Mouse (Mus musculus) kidney, adult 2 months (tissue): ENCODE measurements at regions not wholly inside any gene's neighbourhood (a gene's known extent, or its start where the extent isn't known, plus 50 kb on each side); places are given as distances from the start of the nearest gene placed in this dataset.
"Not testable (repeated sequence)": the region's sequence is repeated elsewhere in the genome, so short reads cannot be mapped to it uniquely, and the experiment has no call there.

Experiments
- DNase-seq: peaks from one replicate; pipeline ENCODE4 v3.0.0; 2021
- H3K27ac ChIP-seq: fragments of 200-500 bp; 2 replicates; pipeline ENCODE4 v1.5.1; 2012; ENCODE audit warnings: low read depth, low read length, control low read depth, inconsistent platforms; ENCODE audit not compliant: insufficient read depth
- H3K27me3 ChIP-seq: fragments of 200-500 bp; replicated peaks from 2 replicates; pipeline ENCODE4 v1.6.1; 2012; ENCODE audit warnings: mild to moderate bottlenecking, moderate library complexity, low read length, inconsistent platforms; ENCODE audit not compliant: control insufficient read depth, insufficient read depth
- H3K36me3 ChIP-seq: fragments of 200-500 bp; 2 replicates; pipeline ENCODE4 v1.6.1; 2012; ENCODE audit warnings: mild to moderate bottlenecking, moderate library complexity, low read length, inconsistent platforms; ENCODE audit not compliant: control insufficient read depth, insufficient read depth
- H3K4me1 ChIP-seq: fragments of 200-500 bp; 2 replicates; pipeline ENCODE4 v1.6.1; 2011; ENCODE audit warnings: low read length; ENCODE audit not compliant: control insufficient read depth, insufficient read depth
- H3K4me3 ChIP-seq: fragments of 200-500 bp; 2 replicates; pipeline ENCODE4 v1.5.1; 2011; ENCODE audit warnings: mild to moderate bottlenecking, low read depth, low read length, control low read depth; ENCODE audit not compliant: insufficient read depth
- CTCF ChIP-seq: fragments of 200-500 bp; conservative IDR thresholded peaks from 2 replicates; pipeline ENCODE4 v1.5.1; 2011; ENCODE audit warnings: low read depth, mild to moderate bottlenecking, control low read depth, low read length, moderate library complexity, mixed read lengths; ENCODE audit not compliant: insufficient read depth, insufficient read length
- POLR2A ChIP-seq: fragments of 200-500 bp; IDR thresholded peaks from one replicate; pipeline ENCODE4 v1.6.1; 2011; ENCODE audit warnings: low read depth, low read length, control low read depth
- WGBS: fragments of 180-500 bp; shearing (Covaris S2); methylation state at CpG from one replicate; pipeline ENCODE4 v1.1.7; 2018; 5-methylcytosine and 5-hydroxymethylcytosine counted together

DNA sequence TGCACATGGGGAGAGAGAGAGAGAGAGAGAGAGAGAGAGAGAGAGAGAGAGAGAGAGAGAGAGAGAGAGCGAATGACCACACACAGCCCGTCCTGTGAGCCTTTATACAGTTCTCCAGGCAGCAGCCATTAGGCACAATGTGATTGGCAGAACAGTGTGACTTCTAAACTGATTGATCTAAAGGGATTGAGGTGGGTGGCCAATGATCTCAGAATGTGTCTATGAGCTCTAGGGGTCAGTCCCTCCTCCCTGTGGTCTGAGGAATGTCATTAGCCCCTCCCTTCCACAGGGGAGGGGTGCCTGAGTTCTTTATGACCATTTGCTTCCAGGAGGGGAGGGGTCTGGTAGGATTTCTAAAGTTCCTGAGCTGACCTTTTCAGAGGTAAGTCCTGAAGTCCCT lies 62.1 kb downstream of the Duxbl3 start:
- 88% methylated on average over 2 of the region's 2 CpGs for WGBS

DNA sequence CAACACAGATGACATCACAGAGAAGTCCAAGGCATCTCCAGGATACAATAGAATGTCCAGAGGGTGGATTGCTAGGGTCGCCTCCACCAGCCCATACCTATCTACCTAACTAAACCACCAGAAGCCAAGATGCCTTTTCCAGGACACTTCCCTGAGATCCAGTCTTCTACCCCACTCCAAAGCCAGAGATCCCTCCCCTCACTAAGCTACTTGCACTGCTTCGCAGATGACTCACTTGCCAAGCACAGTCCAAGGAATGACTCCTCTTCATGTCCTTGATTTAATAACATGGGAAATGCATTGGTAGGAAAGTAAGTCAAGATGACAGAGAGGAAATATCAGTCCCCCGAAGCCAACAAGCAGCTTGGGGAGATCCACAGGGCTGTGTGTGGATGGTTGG lies 63.0 kb downstream of the Duxbl3 start:
- H3K36me3 ChIP-seq: no peaks in the 10 kb centered on the region
- no peak for TF ChIP-seq POLR2A
- no peak for TF ChIP-seq CTCF
- H3K4me3 ChIP-seq: no peak overlapping the region
- no peak overlapping the region for H3K27ac ChIP-seq
- no peaks in the 10 kb centered on the region for H3K4me1 ChIP-seq
- WGBS: 82% methylated on average over 3 of the region's 3 CpGs
- no peak for DNase-seq
- no peaks in the 10 kb centered on the region for H3K27me3 ChIP-seq

More for the DNA sequence above, 62.1 kb downstream of the Duxbl3 start:
- not testable (repeated sequence) for H3K36me3 ChIP-seq, H3K27me3 ChIP-seq, DNase-seq, H3K4me1 ChIP-seq, H3K4me3 ChIP-seq, H3K27ac ChIP-seq

DNA sequence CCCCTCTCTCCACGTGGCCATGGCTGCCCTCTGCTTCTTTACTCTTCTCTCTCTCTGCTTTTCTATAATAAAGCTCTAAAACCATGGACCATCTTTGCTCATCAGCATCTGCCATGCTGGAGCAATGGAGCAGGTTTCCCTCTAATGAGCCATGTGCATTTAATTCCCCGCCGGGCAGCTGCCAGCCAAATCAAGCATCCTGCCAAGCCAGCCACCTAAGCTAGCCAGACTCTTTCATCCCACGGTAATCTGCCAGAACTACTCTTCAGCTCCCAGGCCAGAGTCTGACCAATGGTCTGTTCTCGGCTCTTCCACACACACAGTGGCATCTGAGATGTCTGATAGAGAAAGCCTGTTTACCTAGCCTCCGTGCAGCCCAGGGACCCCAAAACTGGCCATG lies 70.8 kb downstream of the Duxbl3 start:
- H3K27me3 ChIP-seq: no peaks in the 10 kb centered on the region
- TF ChIP-seq CTCF: no peak
- H3K4me3 ChIP-seq: no peak overlapping the region
- no peaks in the 10 kb centered on the region for H3K4me1 ChIP-seq
- no peak for DNase-seq
- H3K36me3 ChIP-seq: no peaks in the 10 kb centered on the region
- H3K27ac ChIP-seq: no peak overlapping the region
- WGBS: 69% methylated on average over 6 of the region's 6 CpGs

DNA sequence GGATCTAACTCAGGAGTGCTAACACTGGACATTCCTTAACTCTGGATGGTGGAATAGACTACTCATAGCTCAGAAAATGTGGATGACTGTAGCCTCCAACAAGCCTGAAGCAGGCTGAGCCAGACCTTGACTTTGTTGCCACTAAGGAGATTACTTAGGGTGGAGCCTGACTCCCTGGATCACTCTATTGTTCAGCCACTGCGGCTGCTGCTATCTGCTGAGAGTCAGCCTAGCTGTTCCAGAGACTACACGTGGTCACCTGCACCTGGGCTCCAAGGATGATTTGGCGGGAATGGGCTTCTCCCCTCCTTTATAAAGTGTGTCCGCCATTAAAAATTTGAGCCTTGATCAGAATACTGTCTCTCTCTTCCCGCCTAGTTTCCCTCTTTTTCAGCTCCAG lies 83.3 kb downstream of the Duxbl3 start:
- H3K4me1 ChIP-seq: no peaks in the 10 kb centered on the region
- TF ChIP-seq POLR2A: no peak
- TF ChIP-seq CTCF: no peak
- H3K36me3 ChIP-seq: no peaks in the 10 kb centered on the region
- no peak overlapping the region for H3K4me3 ChIP-seq
- DNase-seq: no peak
- H3K27me3 ChIP-seq: no peaks in the 10 kb centered on the region
- 88% methylated on average over 5 of the region's 5 CpGs for WGBS
- H3K27ac ChIP-seq: no peak overlapping the region

DNA sequence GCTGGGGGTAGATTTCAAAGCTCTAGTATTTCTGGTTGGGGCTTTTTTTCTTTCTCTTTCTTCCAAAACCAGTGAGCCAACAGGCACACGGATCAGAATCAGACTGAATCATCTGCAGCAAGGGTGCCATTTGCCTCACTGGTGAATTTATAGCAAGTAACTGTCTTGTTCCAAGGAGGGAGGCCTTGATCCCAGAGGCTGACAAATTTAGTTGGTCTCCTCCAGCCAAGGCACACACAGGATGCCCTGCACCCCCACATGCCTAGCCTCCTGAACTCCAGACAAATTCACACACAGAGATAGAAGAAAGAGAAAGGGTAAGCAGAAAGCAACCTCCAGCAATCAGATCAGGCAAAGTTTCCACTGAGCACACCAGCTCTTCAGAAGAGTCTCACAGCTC lies 87.5 kb downstream of the Duxbl3 start:
- Histone ChIP-seq H3K27me3 (no peaks in the 10 kb centered on the region), H3K27ac (no peak overlapping the region), H3K4me1 (no peaks in the 10 kb centered on the region), H3K36me3 (no peaks in the 10 kb centered on the region), H3K4me3 (no peak overlapping the region)
- DNase-seq: no peak
- TF ChIP-seq POLR2A: no peak
- TF ChIP-seq CTCF: no peak
- WGBS: 77% methylated on average over 1 of the region's 1 CpGs

DNA sequence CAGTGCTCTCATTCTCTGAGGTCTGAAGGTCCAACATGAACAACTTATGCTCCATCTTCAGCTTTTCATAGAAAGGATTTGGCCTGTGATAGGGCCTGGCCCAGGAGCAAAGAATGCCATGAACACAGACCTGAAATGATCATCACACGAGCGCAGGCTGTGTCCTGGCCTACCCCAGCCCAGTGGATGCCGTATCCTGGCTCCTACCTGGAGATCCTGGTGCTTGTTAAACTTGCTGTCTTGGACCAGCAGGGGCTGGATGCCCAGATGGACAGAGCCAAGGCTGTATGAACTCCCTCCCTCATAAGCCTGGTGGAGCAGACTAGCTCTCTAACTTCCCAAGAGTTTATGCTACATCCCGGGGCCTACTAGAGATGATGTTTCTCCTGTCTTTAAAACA lies 89.5 kb downstream of the Duxbl3 start:
- Histone ChIP-seq H3K27me3 (no peaks in the 10 kb centered on the region), H3K4me3 (no peak overlapping the region), H3K4me1 (no peaks in the 10 kb centered on the region), H3K36me3 (no peaks in the 10 kb centered on the region), H3K27ac (no peak overlapping the region)
- whole genome bisulfite sequencing: 97% methylated on average over 4 of the region's 4 CpGs
- no peak for DNase-seq
- TF ChIP-seq CTCF: no peak
- no peak for TF ChIP-seq POLR2A

DNA sequence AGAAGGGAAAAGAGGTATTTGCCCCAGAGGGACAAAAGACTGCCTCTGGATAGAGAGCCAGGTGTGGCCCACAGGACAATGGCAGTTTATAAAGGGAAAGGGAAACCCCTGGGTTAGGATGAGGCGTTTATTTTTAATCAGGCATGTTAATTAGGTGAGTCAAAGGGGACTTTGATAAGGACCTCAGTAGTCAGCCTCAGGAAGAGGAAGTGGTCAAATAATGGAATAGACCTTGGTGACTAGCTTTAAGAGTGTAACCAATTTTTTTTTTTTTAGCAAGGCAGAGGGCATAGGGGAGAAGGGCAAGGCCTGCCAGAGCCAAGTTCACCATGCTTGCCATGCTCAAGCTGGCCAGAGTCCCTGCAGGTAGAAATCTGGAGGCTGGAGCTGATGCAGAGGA lies 95.2 kb downstream of the Duxbl3 start:
- WGBS: 44% methylated on average over 1 of the region's 1 CpGs
- Histone ChIP-seq H3K36me3 (no peaks in the 10 kb centered on the region), H3K4me1 (no peaks in the 10 kb centered on the region), H3K4me3 (no peak overlapping the region), H3K27ac (no peak overlapping the region), H3K27me3 (no peaks in the 10 kb centered on the region)
- no peak for TF ChIP-seq CTCF
- TF ChIP-seq POLR2A: no peak
- DNase-seq: no peak

DNA sequence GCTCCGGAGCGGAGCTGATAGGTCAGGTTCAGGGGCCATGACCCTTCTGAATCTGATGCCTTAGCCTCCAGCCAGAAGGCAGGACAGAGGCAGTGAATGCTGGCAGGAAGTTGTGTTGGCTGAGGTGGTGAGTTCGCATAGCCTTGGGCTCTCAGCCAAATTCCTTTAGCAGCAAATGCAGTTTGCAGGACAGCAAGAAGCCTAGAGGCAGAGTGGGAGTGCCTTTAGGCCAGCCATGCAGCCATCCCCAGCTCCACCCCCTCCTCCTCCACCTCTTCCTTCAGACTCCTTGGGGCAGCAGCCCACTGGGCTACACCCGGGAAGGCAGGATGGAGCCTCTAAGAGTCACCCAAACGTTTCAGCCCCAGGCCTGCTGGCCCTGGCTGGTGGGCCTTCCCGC lies 99.5 kb downstream of the Duxbl3 start:
- peak; percentile 44 for DNase-seq
- no peaks in the 10 kb centered on the region for H3K36me3 ChIP-seq
- TF ChIP-seq POLR2A (no peak), CTCF (no peak)
- no peaks in the 10 kb centered on the region for H3K27me3 ChIP-seq
- no peak overlapping the region for H3K4me3 ChIP-seq
- H3K4me1 ChIP-seq: no peaks in the 10 kb centered on the region
- no peak overlapping the region for H3K27ac ChIP-seq
- WGBS: 23% methylated on average over 6 of the region's 6 CpGs
